Mouse (Mus musculus) heart, embryonic 15.5 days (tissue): Measurements from ENCODE around the gene Gba2. TPM values are rescaled to one million over a fixed set of nuclear protein-coding genes. Genes with fewer than 3 reads are reported as not detected.

Source experiments
- ATAC-seq: fragments of 200-750 bp; cut with Nextera tagmentation; replicated peaks from 2 replicates; pipeline ENCODE4 v1.8.0; 2017; ENCODE audit warnings: low read depth, moderate TSS enrichment; ENCODE audit not compliant: insufficient number of reproducible peaks, insufficient read depth, low FRiP score
- H3K27ac ChIP-seq: fragments of 300-500 bp; sonication (generic); 2 replicates; pipeline ENCODE4 v1.5.1; 2015; ENCODE audit warnings: mild to moderate bottlenecking, inconsistent platforms
- H3K27me3 ChIP-seq: fragments of 300-500 bp; sonication (generic); 2 replicates; pipeline ENCODE4 v1.6.1; 2015; ENCODE audit warnings: inconsistent platforms
- H3K36me3 ChIP-seq: fragments of 300-500 bp; sonication (generic); 2 replicates; pipeline ENCODE4 v1.6.1; 2015; ENCODE audit warnings: mild to moderate bottlenecking, inconsistent platforms
- H3K4me1 ChIP-seq: fragments of 300-500 bp; sonication (generic); replicated peaks from 2 replicates; pipeline ENCODE4 v1.6.1; 2015; ENCODE audit warnings: inconsistent platforms
- H3K4me2 ChIP-seq: fragments of 300-500 bp; sonication (generic); 2 replicates; pipeline ENCODE4 v1.6.1; 2015; ENCODE audit warnings: inconsistent platforms, mild to moderate bottlenecking, moderate library complexity
- H3K4me3 ChIP-seq: fragments of 300-500 bp; sonication (generic); 2 replicates; pipeline ENCODE4 v1.5.1; 2015; ENCODE audit warnings: mild to moderate bottlenecking, inconsistent platforms
- H3K9ac ChIP-seq: fragments of 300-500 bp; sonication (generic); 2 replicates; pipeline ENCODE4 v1.6.1; 2015; ENCODE audit warnings: mild to moderate bottlenecking, inconsistent platforms
- H3K9me3 ChIP-seq: fragments of 300-500 bp; sonication (generic); replicated peaks from 2 replicates; pipeline ENCODE4 v1.6.1; 2016; ENCODE audit warnings: inconsistent platforms
- WGBS: fragments of 180-500 bp; shearing (Covaris S2); methylation state at CpG from one replicate; pipeline ENCODE4 v1.1.7; 2015; ENCODE audit warnings: mixed read lengths; 5-methylcytosine and 5-hydroxymethylcytosine counted together
- polyA plus RNA-seq: library from polyadenylated mRNA; unstranded; fragments of >200 nt; fragmentation: Nextera tagmentation; extraction: Ambion mirVana; gene quantifications from 2 replicates; pipeline ENCODE4 v1.2.1, GENCODE M21; 2015

Gene Gba2
- polyA plus RNA-seq, 1 experiment from 2014 or later, result 17.5 TPM

DNA sequence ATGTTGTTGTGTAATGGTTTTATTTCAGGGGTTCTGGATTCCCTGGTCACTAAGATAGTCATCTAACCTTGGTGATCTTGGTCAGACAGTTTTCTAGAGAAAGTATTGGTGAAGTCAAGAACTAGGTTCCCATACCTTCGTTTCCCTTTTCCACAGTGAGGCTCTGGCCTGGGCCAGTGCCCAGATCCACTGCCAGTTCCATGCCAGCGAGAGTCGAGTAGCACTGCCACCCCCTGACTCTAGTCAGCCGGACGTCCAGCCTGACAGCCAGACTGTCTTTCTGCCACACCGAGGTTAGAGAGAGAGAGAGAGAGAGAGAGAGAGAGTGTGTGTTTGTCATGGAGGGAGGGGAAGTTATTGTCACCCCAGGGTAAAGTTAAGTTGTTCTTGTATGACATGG lies 1.1 kb upstream of the Gba2 start:
- H3K27me3 ChIP-seq, result no peaks in the 10 kb centered on the region
- H3K27ac ChIP-seq, result no peak overlapping the region
- no peaks in the 10 kb centered on the region for H3K9me3 ChIP-seq
- peaks cover 36% of the 10 kb centered on the region for H3K36me3 ChIP-seq
- H3K4me3 ChIP-seq, result peak overlapping the region; percentile 80
- peak overlapping the region; percentile 93 for H3K4me2 ChIP-seq
- peaks cover 41% of the 10 kb centered on the region for H3K4me1 ChIP-seq
- WGBS, result 73% methylated on average over 6 of the region's 6 CpGs
- H3K9ac ChIP-seq, result peak overlapping the region; percentile 88; the same call in 1 of the 2 replicates
- no peak for ATAC-seq

DNA sequence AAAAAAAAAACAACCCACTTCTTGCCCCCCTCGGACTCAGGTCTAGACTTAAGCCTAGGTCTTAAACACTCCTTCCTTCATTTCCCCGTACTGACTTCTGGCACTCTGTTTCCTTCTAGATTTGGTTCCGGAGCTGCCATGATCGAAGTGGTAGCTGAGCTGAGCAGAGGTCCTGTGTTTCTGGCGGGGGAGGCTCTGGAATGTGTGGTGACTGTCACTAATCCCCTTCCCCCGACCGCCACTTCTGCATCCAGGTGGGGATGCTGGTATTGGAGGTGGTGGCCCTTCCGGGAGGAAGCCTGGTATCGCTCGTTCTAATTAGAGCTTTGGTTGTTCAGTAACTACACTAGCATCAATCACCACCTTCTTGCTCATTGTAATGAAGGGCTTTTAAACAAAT lies 583 bp upstream of the Gba2 start:
- peak overlapping the region; percentile 92 for H3K27ac ChIP-seq
- 4% methylated on average over 10 of the region's 10 CpGs for WGBS
- no peaks in the 10 kb centered on the region for H3K27me3 ChIP-seq
- H3K4me2 ChIP-seq, result peak overlapping the region; percentile 93
- peak overlapping the region; percentile 80 for H3K4me3 ChIP-seq
- ATAC-seq, result no peak
- peaks cover 36% of the 10 kb centered on the region for H3K36me3 ChIP-seq
- H3K9me3 ChIP-seq, result no peaks in the 10 kb centered on the region
- peaks cover 40% of the 10 kb centered on the region for H3K4me1 ChIP-seq
- peak overlapping the region; percentile 88 for H3K9ac ChIP-seq

DNA sequence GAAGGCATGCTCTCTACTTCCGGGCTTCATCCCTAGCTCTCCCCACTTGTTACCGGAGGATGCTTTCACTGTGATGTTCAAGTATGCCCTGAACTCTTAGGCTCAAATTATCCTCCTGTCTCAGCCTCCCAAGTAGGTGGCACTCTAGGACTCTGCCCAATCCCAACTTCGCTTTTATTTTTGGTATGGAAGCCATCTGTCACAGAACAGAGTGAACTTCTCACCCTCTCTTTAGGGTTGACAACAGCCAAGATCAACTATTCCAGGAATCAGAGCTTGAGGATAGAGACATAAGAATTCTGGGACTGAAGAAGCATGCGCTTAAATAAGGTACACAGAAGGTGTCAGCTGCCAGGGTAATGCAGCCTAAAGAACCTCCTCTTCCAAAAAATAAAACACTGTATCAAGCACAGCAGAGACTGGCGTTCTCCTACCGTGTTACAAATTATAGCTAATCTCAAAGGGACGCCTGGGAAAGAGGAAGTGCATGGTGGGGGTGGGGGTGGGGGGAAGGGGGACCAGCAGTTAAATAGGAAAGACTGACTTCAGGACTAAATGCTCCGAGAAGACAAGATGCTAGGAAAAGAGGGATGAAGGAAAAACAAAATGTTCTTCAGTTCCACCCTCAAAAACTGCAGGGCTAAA lies 1.3 kb downstream of the Gba2 start:
- Histone ChIP-seq H3K9ac (peak overlapping the region; percentile 88), H3K27me3 (no peaks in the 10 kb centered on the region), H3K4me1 (peaks cover 37% of the 10 kb centered on the region), H3K27ac (0 out of 2 replicates have a peak overlapping the region, but pooled peaks have one; percentile 92), H3K36me3 (peaks cover 30% of the 10 kb centered on the region), H3K9me3 (no peaks in the 10 kb centered on the region), H3K4me3 (peak overlapping the region; percentile 80), H3K4me2 (peak overlapping the region; percentile 93)
- 30% methylated on average over 8 of the region's 8 CpGs for WGBS
- no peak for ATAC-seq

DNA sequence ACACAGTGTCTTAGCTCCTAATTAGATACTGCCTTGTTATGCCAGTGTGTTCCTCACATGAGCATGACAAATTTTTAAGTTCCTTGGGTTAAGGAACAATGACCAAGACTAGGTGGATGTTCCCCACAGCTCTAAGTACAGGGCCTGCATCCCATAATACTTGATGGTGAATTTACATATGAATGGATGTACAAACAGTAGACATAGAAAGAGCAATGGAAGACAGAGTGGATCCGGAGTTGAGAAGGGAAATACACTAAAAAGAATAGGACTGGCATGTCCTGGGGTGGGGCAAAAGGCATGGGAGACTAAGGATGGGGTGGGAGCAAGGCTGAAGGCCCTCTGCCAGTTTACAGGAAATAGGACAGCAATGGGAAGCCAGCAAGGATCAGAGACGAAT lies 3.3 kb downstream of the Gba2 start:
- no peak for ATAC-seq
- Histone ChIP-seq H3K4me1 (peaks cover 37% of the 10 kb centered on the region), H3K9me3 (no peaks in the 10 kb centered on the region), H3K27me3 (no peaks in the 10 kb centered on the region), H3K36me3 (peaks cover 29% of the 10 kb centered on the region), H3K4me2 (no peak overlapping the region), H3K9ac (no peak overlapping the region), H3K27ac (no peak overlapping the region), H3K4me3 (no peak overlapping the region)
- 74% methylated on average over 2 of the region's 2 CpGs for WGBS

DNA sequence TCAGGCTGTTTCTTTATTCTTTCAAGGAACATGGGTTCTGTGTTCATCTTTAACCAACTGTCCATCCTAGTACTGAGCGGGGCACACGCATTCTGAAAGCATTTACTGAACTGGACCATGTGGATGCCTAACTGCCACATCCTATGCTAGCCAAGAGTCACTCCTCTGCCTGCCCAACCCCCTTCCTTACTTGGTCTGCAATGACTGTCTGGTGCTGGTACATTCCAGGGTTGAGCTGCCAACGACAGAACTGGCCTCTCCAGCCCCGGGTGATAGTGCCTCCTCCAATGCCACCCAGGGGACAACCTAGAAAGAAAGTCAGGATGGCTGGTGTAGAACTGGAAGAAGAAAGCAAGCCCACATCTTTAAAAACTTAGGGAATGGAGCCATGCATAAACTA lies 5.1 kb downstream of the Gba2 start:
- WGBS, result 81% methylated on average over 4 of the region's 4 CpGs
- peaks cover 28% of the 10 kb centered on the region for H3K4me1 ChIP-seq
- no peak overlapping the region for H3K4me3 ChIP-seq
- no peak overlapping the region for H3K4me2 ChIP-seq
- H3K27me3 ChIP-seq, result no peaks in the 10 kb centered on the region
- H3K9ac ChIP-seq, result no peak overlapping the region
- H3K9me3 ChIP-seq, result no peaks in the 10 kb centered on the region
- H3K27ac ChIP-seq, result no peak overlapping the region
- ATAC-seq, result no peak
- H3K36me3 ChIP-seq, result peaks cover 47% of the 10 kb centered on the region

DNA sequence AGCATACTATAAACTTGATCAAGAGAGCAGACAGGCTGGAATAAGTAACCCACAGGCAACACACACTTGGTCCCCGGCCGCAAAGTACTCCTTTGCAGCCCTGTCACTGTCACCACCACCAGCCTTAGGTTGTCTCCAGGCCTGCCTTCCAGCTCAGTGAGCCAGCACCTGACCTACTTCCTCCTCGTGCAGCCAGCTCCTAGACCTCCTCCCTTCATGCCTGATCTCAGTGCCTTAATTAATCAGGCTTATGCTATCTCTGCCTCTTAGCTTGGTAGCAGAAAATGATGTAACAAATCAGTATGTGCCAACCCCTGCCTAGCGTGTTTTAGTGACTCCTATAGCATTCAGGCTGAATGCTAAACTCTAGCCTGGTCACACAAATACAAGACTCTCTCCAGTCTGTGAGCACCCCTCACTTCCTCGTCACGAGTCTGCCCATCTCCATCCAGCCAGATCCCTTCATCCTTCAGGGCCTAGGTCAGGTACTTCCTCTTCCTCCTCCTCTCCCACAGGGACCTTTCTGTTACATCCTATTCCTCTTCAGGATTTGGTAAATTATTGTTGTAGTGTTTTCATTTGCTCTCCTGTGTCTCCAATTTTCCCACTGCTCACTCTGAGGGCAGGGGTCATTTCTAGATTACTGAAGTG lies 7.2 kb downstream of the Gba2 start:
- Histone ChIP-seq H3K27me3 (no peaks in the 10 kb centered on the region), H3K9me3 (no peaks in the 10 kb centered on the region), H3K4me3 (no peak overlapping the region), H3K4me1 (peaks cover 11% of the 10 kb centered on the region), H3K36me3 (peaks cover 67% of the 10 kb centered on the region), H3K9ac (no peak overlapping the region), H3K4me2 (no peak overlapping the region), H3K27ac (no peak overlapping the region)
- WGBS, result 81% methylated on average over 6 of the region's 6 CpGs
- no peak for ATAC-seq

DNA sequence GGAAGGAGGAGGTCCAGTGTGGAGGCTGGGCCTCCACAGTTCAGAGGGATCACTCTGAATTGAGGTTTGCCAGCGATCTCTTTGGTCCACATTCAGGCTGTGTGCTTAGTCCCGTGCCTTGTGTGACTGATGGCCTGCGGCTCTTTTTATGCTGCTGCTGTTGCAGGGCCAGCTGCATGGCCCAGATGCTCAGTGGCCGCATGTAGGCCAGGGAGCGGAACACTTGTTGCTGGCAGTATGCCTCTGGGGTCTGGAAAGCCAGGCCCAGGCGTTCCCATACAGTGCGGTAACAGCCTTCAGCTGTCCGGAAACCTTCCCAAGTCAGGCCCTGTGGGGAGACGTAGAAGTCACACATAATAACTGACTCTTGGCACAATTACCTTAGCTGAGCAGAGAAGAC lies 11.5 kb downstream of the Gba2 start:
- Histone ChIP-seq H3K4me1 (peaks cover 14% of the 10 kb centered on the region), H3K36me3 (peaks cover 73% of the 10 kb centered on the region), H3K27ac (no peak overlapping the region), H3K27me3 (no peaks in the 10 kb centered on the region), H3K9ac (no peak overlapping the region), H3K4me3 (no peak overlapping the region), H3K9me3 (no peaks in the 10 kb centered on the region), H3K4me2 (no peak overlapping the region)
- WGBS, result 93% methylated on average over 9 of the region's 9 CpGs
- ATAC-seq, result no peak

DNA sequence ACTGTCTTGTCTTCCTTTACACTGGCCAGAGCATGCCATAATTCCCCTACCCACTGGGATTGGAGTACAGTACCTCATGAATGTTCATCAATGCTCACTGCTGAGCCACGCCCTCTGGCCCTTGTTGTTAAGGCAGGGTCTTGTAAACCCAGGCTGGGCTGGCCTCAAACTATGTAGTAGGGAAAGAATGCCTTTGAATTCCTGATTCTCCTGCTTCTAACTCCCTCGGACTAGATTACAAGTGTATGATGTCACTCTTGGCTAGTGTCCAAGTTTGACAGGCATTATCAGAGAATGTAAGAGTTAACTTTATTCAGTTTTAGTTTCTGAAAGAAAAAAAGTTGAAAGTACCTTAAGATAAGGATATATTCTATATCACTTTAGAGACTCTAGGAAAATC lies 14.4 kb downstream of the Gba2 start:
- Histone ChIP-seq H3K4me3 (no peak overlapping the region), H3K4me2 (0 out of 2 replicates have a peak overlapping the region, but pooled peaks have one; percentile 78), H3K36me3 (peaks cover 47% of the 10 kb centered on the region), H3K9me3 (no peaks in the 10 kb centered on the region), H3K4me1 (peaks cover 33% of the 10 kb centered on the region), H3K9ac (no peak overlapping the region), H3K27me3 (no peaks in the 10 kb centered on the region), H3K27ac (peak overlapping the region; percentile 8; the same call in 1 of the 2 replicates)
- WGBS, result 33% methylated on average over 2 of the region's 2 CpGs
- ATAC-seq, result no peak

DNA sequence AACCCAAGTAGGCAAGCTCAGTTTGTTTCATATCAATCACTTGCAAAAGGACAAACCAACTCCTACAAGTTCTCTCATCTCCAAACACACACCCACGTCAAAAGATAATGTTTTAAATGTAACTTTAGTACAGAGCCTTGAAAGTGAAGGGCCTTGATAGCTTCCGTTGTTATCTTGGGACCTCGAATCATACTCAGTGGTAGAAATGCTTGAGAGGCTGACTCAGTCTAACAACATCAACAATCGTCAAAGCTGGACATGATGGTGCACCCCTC lies 15.1 kb downstream of the Gba2 start:
- H3K27ac ChIP-seq, result peak overlapping the region; percentile 99

DNA sequence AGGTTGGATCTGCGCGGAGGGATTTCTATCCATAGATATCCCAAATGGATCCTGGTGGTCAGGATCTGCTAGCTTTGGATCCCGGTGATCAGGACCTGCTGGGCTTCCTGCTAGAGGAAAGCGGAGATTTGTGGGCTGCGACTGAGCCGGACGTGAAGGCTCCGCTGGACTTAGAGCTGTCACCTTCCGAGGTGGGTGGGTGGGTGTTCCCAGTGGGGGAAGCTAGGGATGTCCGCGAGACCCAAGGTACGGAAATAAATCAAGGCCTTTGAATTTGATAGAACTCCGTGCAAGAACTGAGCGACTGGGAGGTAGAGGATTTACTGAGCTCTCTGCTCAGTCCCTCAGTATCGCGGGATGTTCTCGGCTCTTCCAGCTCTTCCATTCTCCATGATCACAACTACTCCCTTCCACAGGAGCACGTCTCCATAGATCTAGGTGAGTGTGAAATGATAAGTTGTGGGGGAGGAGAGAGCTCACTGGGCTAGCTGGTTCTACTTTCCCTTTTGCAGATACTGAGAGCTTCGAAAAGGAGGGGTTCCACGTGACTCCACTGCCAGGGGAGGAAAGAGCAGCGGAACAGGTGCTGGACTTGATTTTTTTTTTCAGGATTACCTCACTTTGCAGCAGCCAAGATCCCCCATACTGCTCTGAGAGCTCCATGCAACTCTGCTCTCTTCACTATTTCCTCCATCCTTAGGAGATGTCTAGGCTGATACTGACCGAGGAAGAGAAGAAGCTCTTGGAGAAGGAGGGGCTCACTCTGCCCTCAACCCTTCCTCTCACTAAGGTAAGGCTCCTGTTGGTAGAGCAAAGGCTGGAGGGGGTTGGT lies 15.7 kb downstream of the Gba2 start:
- peak overlapping the region; percentile 78 for H3K4me2 ChIP-seq
- H3K4me1 ChIP-seq, result peaks cover 45% of the 10 kb centered on the region
- ATAC-seq, result no peak
- 3% methylated on average over 22 of the region's 22 CpGs for WGBS
- H3K36me3 ChIP-seq, result peaks cover 35% of the 10 kb centered on the region
- peak overlapping the region; percentile 94 for H3K9ac ChIP-seq
- peak overlapping the region; percentile 73 for H3K4me3 ChIP-seq
- H3K27me3 ChIP-seq, result no peaks in the 10 kb centered on the region
- no peaks in the 10 kb centered on the region for H3K9me3 ChIP-seq
- peak overlapping the region; percentile 99 for H3K27ac ChIP-seq

More for the DNA sequence above, 15.1 kb downstream of the Gba2 start:
- Histone ChIP-seq H3K4me3 (peak overlapping the region; percentile 73), H3K4me2 (peak overlapping the region; percentile 78), H3K27me3 (no peaks in the 10 kb centered on the region), H3K4me1 (peaks cover 39% of the 10 kb centered on the region), H3K9ac (peak overlapping the region; percentile 94; the same call in 1 of the 2 replicates), H3K9me3 (no peaks in the 10 kb centered on the region), H3K36me3 (peaks cover 40% of the 10 kb centered on the region)
- ATAC-seq, result no peak
- 51% methylated on average over 4 of the region's 4 CpGs for WGBS

DNA sequence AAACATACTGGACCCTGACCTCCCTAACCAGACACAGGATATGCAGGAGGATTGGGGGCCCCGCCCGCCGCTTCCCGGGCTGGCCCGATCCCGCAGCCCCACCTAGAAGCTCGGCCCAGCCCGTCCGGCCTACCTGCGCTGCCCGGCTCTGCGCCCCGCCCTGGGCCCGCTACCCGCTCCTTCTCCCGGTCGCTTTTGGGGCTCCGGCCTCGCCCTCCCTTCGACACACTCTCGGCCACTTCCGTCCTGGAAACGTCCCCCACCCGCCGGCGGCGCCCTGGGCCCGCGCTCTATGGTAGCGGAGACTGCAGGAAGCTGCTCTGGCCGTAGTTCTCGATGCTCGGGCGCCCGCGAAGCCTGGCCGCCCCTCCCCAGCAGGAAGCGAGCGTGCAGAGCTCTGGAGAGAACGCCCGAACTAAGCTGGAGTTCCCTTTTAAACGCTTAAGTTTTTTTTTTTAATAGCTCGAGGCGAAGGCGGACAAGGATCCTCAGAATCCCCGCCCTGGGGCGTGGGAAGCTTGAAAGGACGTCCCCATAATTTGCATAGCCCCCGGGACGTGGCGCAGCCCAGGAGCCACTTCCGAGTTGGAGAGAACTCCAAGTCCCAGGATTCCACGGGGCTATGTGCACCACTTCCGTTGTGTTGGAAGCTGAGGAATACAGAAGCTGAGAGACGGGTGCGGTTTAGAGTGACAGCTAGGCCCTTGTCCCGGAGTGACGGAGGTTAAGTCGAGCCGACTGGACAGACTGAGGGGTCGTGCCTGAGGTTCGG lies 16.5 kb downstream of the Gba2 start, which contains the start of the genes Creb3 and Tln1:
TSS of gene Creb3 (plus strand) at position 336 of the 772 bp plus-strand sequence.
TSS of gene Tln1 (minus strand) at position 695 of the 772 bp plus-strand sequence.
- peak; percentile 87 for ATAC-seq
- H3K4me3 ChIP-seq, result peak within 1 kb of the TSS; percentile 73
- no peaks in the 10 kb centered on the region for H3K27me3 ChIP-seq
- peak within 1 kb of the TSS; percentile 94 for H3K9ac ChIP-seq
- peak within 1 kb of the TSS; percentile 99 for H3K27ac ChIP-seq
- no peaks in the 10 kb centered on the region for H3K9me3 ChIP-seq
- peak within 1 kb of the TSS; percentile 78 for H3K4me2 ChIP-seq
- under 1% methylated on average over 62 of the region's 62 CpGs for whole genome bisulfite sequencing
- H3K36me3 ChIP-seq, result peaks cover 27% of the 10 kb centered on the region
- H3K4me1 ChIP-seq, result peaks cover 53% of the 10 kb centered on the region
